Mouse (Mus musculus) brain, embryonic 14.5 days (tissue): ENCODE measurements around the gene Osbpl7.

Experiments used
- CTCF ChIP-seq: fragments of 200-500 bp; IDR thresholded peaks from 2 replicates; pipeline ENCODE4 v1.5.1; 2012; ENCODE audit warnings: inconsistent platforms, mild to moderate bottlenecking, moderate library complexity, borderline replicate concordance; ENCODE audit not compliant: insufficient read depth, insufficient read length; ENCODE audit errors: extremely low read depth
- POLR2A ChIP-seq: fragments of 200-500 bp; IDR thresholded peaks from 2 replicates; pipeline ENCODE4 v1.6.1; 2012; ENCODE audit warnings: mild to moderate bottlenecking, inconsistent platforms, borderline replicate concordance; ENCODE audit not compliant: poor library complexity, insufficient read depth, insufficient read length, severe bottlenecking; ENCODE audit errors: extremely low read depth

GRCm38 (mm10) chr11:97040301-97041021 is 10.0 kb upstream of the Osbpl7 start:
- no peak for TF ChIP-seq POLR2A
- TF ChIP-seq CTCF = no peak
